Mouse (Mus musculus): ENCODE results near the gene Gys1. TPM values are rescaled to one million over a fixed set of nuclear protein-coding genes. Genes with fewer than 3 reads are reported as not detected.
A peak's percentile ranks its signal among the peaks of the same experiment; 100 is the strongest.

The Gys1 gene
- polyA plus RNA-seq, 1 experiment = 35.2 TPM

- Histone ChIP-seq H3K27ac (ENCODE audit: control insufficient read depth, insufficient read depth, low read length) (no peak overlapping the region), H3K36me3 (ENCODE audit: control insufficient read depth, insufficient read depth, low read length) (no peaks in the 10 kb centered on the region), H3K27me3 (ENCODE audit: control insufficient read depth, insufficient read depth, low read length) (no peaks in the 10 kb centered on the region), H3K4me3 (ENCODE audit: control insufficient read depth, insufficient read depth, low read length) (no peak overlapping the region), H3K4me1 (replicated peaks; ENCODE audit: control insufficient read depth, insufficient read depth, low read length) (no peaks in the 10 kb centered on the region; the same call in 1 of the 2 replicates)
- 91% methylated on average over 22 of the region's 22 CpGs for WGBS
- no peak for DNase-seq
- TF ChIP-seq CTCF (IDR thresholded peaks at IDR 0.05; ENCODE audit: borderline replicate concordance, control insufficient read depth, extremely low read depth, insufficient read depth, low read length, poor library complexity) = no peak
- TF ChIP-seq POLR2A (IDR thresholded peaks at IDR 0.05; ENCODE audit: control insufficient read depth, extremely low read depth, insufficient read depth, low read length, poor library complexity) = no peak
Measured at GRCm38 (mm10) chr7:45443526-45444420, 9.1 kb downstream of the Gys1 start.

GRCm38 (mm10) chr7:45446589-45446988 is 11.9 kb downstream of the Gys1 start:
- no peak for TF ChIP-seq CTCF (IDR thresholded peaks at IDR 0.05; ENCODE audit: borderline replicate concordance, control insufficient read depth, extremely low read depth, insufficient read depth, low read length, poor library complexity)
- no peak for TF ChIP-seq POLR2A (IDR thresholded peaks at IDR 0.05; ENCODE audit: control insufficient read depth, extremely low read depth, insufficient read depth, low read length, poor library complexity)
- H3K4me1 ChIP-seq (replicated peaks; ENCODE audit: control insufficient read depth, insufficient read depth, low read length) = peaks cover 2% of the 10 kb centered on the region; the same call in 1 of the 2 replicates
- H3K27me3 ChIP-seq (ENCODE audit: control insufficient read depth, insufficient read depth, low read length) = no peaks in the 10 kb centered on the region
- H3K36me3 ChIP-seq (ENCODE audit: control insufficient read depth, insufficient read depth, low read length) = no peaks in the 10 kb centered on the region
- no peak overlapping the region for H3K27ac ChIP-seq (ENCODE audit: control insufficient read depth, insufficient read depth, low read length)
- no peak overlapping the region for H3K4me3 ChIP-seq (ENCODE audit: control insufficient read depth, insufficient read depth, low read length)
- DNase-seq = no peak

- DNase-seq = no peak
- Histone ChIP-seq H3K4me3 (ENCODE audit: control insufficient read depth, insufficient read depth, low read length) (no peak overlapping the region), H3K27me3 (ENCODE audit: control insufficient read depth, insufficient read depth, low read length) (no peaks in the 10 kb centered on the region), H3K36me3 (ENCODE audit: control insufficient read depth, insufficient read depth, low read length) (no peaks in the 10 kb centered on the region), H3K4me1 (replicated peaks; ENCODE audit: control insufficient read depth, insufficient read depth, low read length) (peaks cover 2% of the 10 kb centered on the region; the same call in 1 of the 2 replicates), H3K27ac (ENCODE audit: control insufficient read depth, insufficient read depth, low read length) (no peak overlapping the region)
- peak; percentile 44; the same call in 1 of the 2 replicates for TF ChIP-seq CTCF (IDR thresholded peaks at IDR 0.05; ENCODE audit: borderline replicate concordance, control insufficient read depth, extremely low read depth, insufficient read depth, low read length, poor library complexity)
- TF ChIP-seq POLR2A (IDR thresholded peaks at IDR 0.05; ENCODE audit: control insufficient read depth, extremely low read depth, insufficient read depth, low read length, poor library complexity) = no peak
- 57% methylated on average over 11 of the region's 11 CpGs for WGBS
Measured at GRCm38 (mm10) chr7:45447325-45447990, 12.8 kb downstream of the Gys1 start.

- no peak overlapping the region for H3K4me3 ChIP-seq (ENCODE audit: control insufficient read depth, insufficient read depth, low read length)
- H3K27ac ChIP-seq (ENCODE audit: control insufficient read depth, insufficient read depth, low read length) = no peak overlapping the region
- H3K4me1 ChIP-seq (replicated peaks; ENCODE audit: control insufficient read depth, insufficient read depth, low read length) = peaks cover 2% of the 10 kb centered on the region; the same call in 1 of the 2 replicates
- no peaks in the 10 kb centered on the region for H3K27me3 ChIP-seq (ENCODE audit: control insufficient read depth, insufficient read depth, low read length)
- DNase-seq = no peak
- no peak for TF ChIP-seq CTCF (IDR thresholded peaks at IDR 0.05; ENCODE audit: borderline replicate concordance, control insufficient read depth, extremely low read depth, insufficient read depth, low read length, poor library complexity)
- no peak for TF ChIP-seq POLR2A (IDR thresholded peaks at IDR 0.05; ENCODE audit: control insufficient read depth, extremely low read depth, insufficient read depth, low read length, poor library complexity)
- no peaks in the 10 kb centered on the region for H3K36me3 ChIP-seq (ENCODE audit: control insufficient read depth, insufficient read depth, low read length)
- 100% methylated on average over 1 of the region's 1 CpGs for WGBS
Measured at GRCm38 (mm10) chr7:45449974-45450373, 15.3 kb downstream of the Gys1 start.

GRCm38 (mm10) chr7:45451344-45451982 is 16.8 kb downstream of the Gys1 start:
- Histone ChIP-seq H3K4me1 (replicated peaks; ENCODE audit: control insufficient read depth, insufficient read depth, low read length) (peaks cover 2% of the 10 kb centered on the region; the same call in 1 of the 2 replicates), H3K4me3 (ENCODE audit: control insufficient read depth, insufficient read depth, low read length) (no peak overlapping the region), H3K27ac (ENCODE audit: control insufficient read depth, insufficient read depth, low read length) (no peak overlapping the region), H3K27me3 (ENCODE audit: control insufficient read depth, insufficient read depth, low read length) (no peaks in the 10 kb centered on the region), H3K36me3 (ENCODE audit: control insufficient read depth, insufficient read depth, low read length) (no peaks in the 10 kb centered on the region)
- peak; percentile 83 for DNase-seq
- 63% methylated on average over 23 of the region's 23 CpGs for WGBS
- TF ChIP-seq POLR2A (IDR thresholded peaks at IDR 0.05; ENCODE audit: control insufficient read depth, extremely low read depth, insufficient read depth, low read length, poor library complexity) (no peak), CTCF (IDR thresholded peaks at IDR 0.05; ENCODE audit: borderline replicate concordance, control insufficient read depth, extremely low read depth, insufficient read depth, low read length, poor library complexity) (peak; percentile 90)

GRCm38 (mm10) chr7:45454971-45455370 is 20.3 kb downstream of the Gys1 start:
- Histone ChIP-seq H3K36me3 (ENCODE audit: control insufficient read depth, insufficient read depth, low read length) (peaks cover 11% of the 10 kb centered on the region), H3K27ac (ENCODE audit: control insufficient read depth, insufficient read depth, low read length) (no peak overlapping the region), H3K4me3 (ENCODE audit: control insufficient read depth, insufficient read depth, low read length) (no peak overlapping the region), H3K27me3 (ENCODE audit: control insufficient read depth, insufficient read depth, low read length) (no peaks in the 10 kb centered on the region), H3K4me1 (replicated peaks; ENCODE audit: control insufficient read depth, insufficient read depth, low read length) (peaks cover 13% of the 10 kb centered on the region)
- 95% methylated on average over 15 of the region's 15 CpGs for WGBS
- no peak for DNase-seq
- no peak for TF ChIP-seq POLR2A (IDR thresholded peaks at IDR 0.05; ENCODE audit: control insufficient read depth, extremely low read depth, insufficient read depth, low read length, poor library complexity)
- no peak for TF ChIP-seq CTCF (IDR thresholded peaks at IDR 0.05; ENCODE audit: borderline replicate concordance, control insufficient read depth, extremely low read depth, insufficient read depth, low read length, poor library complexity)
